Mouse (Mus musculus) left cerebral cortex, postnatal 36 days (tissue): Measurements from ENCODE around the gene Cfap52. TPM values are rescaled to one million over a fixed set of nuclear protein-coding genes. Genes with fewer than 3 reads are reported as not detected.

Experiments
- DNase-seq, 2 experiments: peaks; one replicate each; pipeline ENCODE4 v3.0.0; 2021 to 2022; ENCODE audit warnings: low spot score in 2 of 2, mixed read lengths in 1 of 2
- intact Hi-C: fragments of 180-260 bp; cut with DNase I; formaldehyde crosslinking; loops from one replicate; pipeline ENCODE4 v1.15.1; 2025
- total RNA-seq, 2 experiments: library from RNA; stranded (reverse); gene quantifications; 2 replicates each; pipeline ENCODE4 v1.2.3; 2021

Gene Cfap52
- total RNA-seq, 2 experiments from 2014 or later = 6.5 to 12.8 TPM

GRCm38 (mm10) chr11:67949475-67949874 lies 16.0 kb downstream of the Cfap52 start:
- intact Hi-C loops = no loop called here
- DNase-seq = no peak

GRCm38 (mm10) chr11:67948229-67948628 lies 17.2 kb downstream of the Cfap52 start:
- intact Hi-C loops = no loop called here
- no peak for DNase-seq

GRCm38 (mm10) chr11:67932156-67932555 lies 33.3 kb downstream of the Cfap52 start:
- DNase-seq = no peak
- intact Hi-C loops = no loop called here

GRCm38 (mm10) chr11:67926348-67927055 lies 38.9 kb downstream of the Cfap52 start:
- peak; percentile 10 to 19 for DNase-seq
- intact Hi-C loops = loop anchor here (2.0 kb wide), 1 partner anchor 108 kb away; no protein-coding TSS in a partner anchor

GRCm38 (mm10) chr11:67925000-67925399 lies 40.5 kb downstream of the Cfap52 start:
- DNase-seq = peak; percentile 38 to 46
- intact Hi-C loops = no loop called here

GRCm38 (mm10) chr11:67923720-67924119 lies 41.7 kb downstream of the Cfap52 start:
- no peak for DNase-seq
- intact Hi-C loops = no loop called here

GRCm38 (mm10) chr11:67922755-67923125 lies 42.7 kb downstream of the Cfap52 start:
- intact Hi-C loops = no loop called here
- DNase-seq = peak; percentile 40 to 43

GRCm38 (mm10) chr11:67921827-67922754 lies 43.4 kb downstream of the Cfap52 start, which contains the start of gene Usp43:
Usp43 (minus strand) TSS chr11:67922153.
- DNase-seq = peak; percentile 32 to 57
- intact Hi-C loops = no loop called here

- DNase-seq = peak; percentile 33 to 36
- intact Hi-C loops = no loop called here
These were observed 44.2 kb downstream of the Cfap52 start for GRCm38 (mm10) chr11:67921091-67921826.

GRCm38 (mm10) chr11:67920226-67920960 lies 45.1 kb downstream of the Cfap52 start:
- no peak for DNase-seq
- intact Hi-C loops = no loop called here

GRCm38 (mm10) chr11:67919593-67919992 lies 45.9 kb downstream of the Cfap52 start:
- intact Hi-C loops = no loop called here
- DNase-seq = no peak

GRCm38 (mm10) chr11:67917126-67917525 lies 48.3 kb downstream of the Cfap52 start:
- intact Hi-C loops = no loop called here
- DNase-seq = no peak

- intact Hi-C loops = no loop called here
- DNase-seq = no peak
These were observed 54.4 kb downstream of the Cfap52 start for GRCm38 (mm10) chr11:67911074-67911473.

- DNase-seq = no peak
- intact Hi-C loops = no loop called here
These were observed 61.7 kb downstream of the Cfap52 start for GRCm38 (mm10) chr11:67903756-67904155.

GRCm38 (mm10) chr11:67897064-67897560 lies 68.3 kb downstream of the Cfap52 start:
- intact Hi-C loops = no loop called here
- DNase-seq = peak; percentile 48 to 51

GRCm38 (mm10) chr11:67895641-67896040 lies 69.8 kb downstream of the Cfap52 start:
- DNase-seq = no peak
- intact Hi-C loops = no loop called here

- intact Hi-C loops = no loop called here
- DNase-seq = peak in 1 of 2 experiments; percentile 15
These were observed 76.9 kb downstream of the Cfap52 start for GRCm38 (mm10) chr11:67888521-67888920.

- no peak for DNase-seq
- intact Hi-C loops = no loop called here
These were observed 79.5 kb downstream of the Cfap52 start for GRCm38 (mm10) chr11:67885921-67886320.
